Mouse (Mus musculus) brain, embryonic 14.5 days (tissue): Measurements from ENCODE around the gene Ints6.

Source experiments
- CTCF ChIP-seq: fragments of 200-500 bp; IDR thresholded peaks from 2 replicates; pipeline ENCODE4 v1.5.1; 2012; ENCODE audit warnings: inconsistent platforms, mild to moderate bottlenecking, moderate library complexity, borderline replicate concordance; ENCODE audit not compliant: insufficient read depth, insufficient read length; ENCODE audit errors: extremely low read depth
- POLR2A ChIP-seq: fragments of 200-500 bp; IDR thresholded peaks from 2 replicates; pipeline ENCODE4 v1.6.1; 2012; ENCODE audit warnings: mild to moderate bottlenecking, inconsistent platforms, borderline replicate concordance; ENCODE audit not compliant: poor library complexity, insufficient read depth, insufficient read length, severe bottlenecking; ENCODE audit errors: extremely low read depth

DNA sequence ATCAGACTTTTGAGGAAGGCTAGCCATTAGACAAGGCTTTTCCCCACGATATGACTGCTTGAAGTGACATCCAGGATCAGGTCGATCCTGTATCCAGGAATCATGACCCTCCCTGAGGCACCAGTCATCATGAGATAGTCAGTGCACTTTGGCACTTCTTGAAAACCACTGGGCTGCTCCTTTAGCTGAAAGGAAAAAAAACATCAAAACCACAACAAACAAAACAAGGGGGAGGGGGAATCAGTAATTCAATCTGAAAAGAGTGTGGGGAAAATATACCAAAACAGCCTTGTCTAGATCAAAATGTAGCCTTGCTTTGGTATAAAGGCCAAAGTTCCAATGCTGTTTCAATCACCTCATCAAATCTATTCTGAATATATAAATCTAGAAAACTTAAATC lies 27.3 kb downstream of the Ints6 start:
- TF ChIP-seq CTCF, result no peak
- no peak for TF ChIP-seq POLR2A
